ENCODE assay signal across 27 mouse cellular contexts in the genomic region with DNA sequence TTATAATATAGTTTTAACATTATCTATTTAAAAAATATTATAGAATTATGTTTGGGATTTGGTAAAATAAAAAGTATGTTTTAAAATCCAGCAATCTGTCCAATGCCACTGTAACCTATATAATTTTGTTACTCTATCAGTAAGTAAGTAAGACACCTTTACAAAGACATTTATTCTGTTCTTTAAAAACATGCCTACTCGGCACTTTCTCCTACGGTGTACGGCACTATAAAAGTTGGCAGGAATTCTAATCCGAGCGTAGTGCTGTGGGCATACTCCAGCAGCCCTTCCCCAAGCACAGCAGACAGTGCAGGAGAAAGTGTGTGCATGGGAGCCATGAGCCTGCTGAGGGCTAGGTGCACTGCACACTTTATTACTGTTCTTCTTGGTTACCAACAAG.
"Had no signal": no experiment of that assay in that cellular context is flagged by ENCODE, and none has a peak within 500 bp of the region (broad histone marks: within the 10 kb centered on the region; RNA-seq: fewer than 3 reads in every experiment).

No protein-coding gene starts in this region.

- H3K9me3 ChIP-seq: heart, embryonic 13.5 days; heart, embryonic 15.5 days; hindbrain, embryonic 10.5 days; hindbrain, embryonic 12.5 days; intestine, embryonic 15.5 days; limb, embryonic 10.5 days; limb, embryonic 12.5 days; liver, embryonic 13.5 days; liver, embryonic 15.5 days had no signal

- H3K4me3 ChIP-seq: heart, adult 2 months; heart, embryonic 13.5 days; heart, embryonic 15.5 days; hindbrain, embryonic 10.5 days; hindbrain, embryonic 12.5 days; intestine, embryonic 15.5 days; layer of hippocampus, adult 2 months; left cerebral cortex, adult 2 months; limb, embryonic 10.5 days; limb, embryonic 12.5 days; liver, embryonic 13.5 days; liver, embryonic 15.5 days had no signal

- H3K27me3 ChIP-seq: heart, embryonic 13.5 days; heart, embryonic 15.5 days; hindbrain, embryonic 12.5 days; intestine, embryonic 15.5 days; limb, embryonic 12.5 days; liver, embryonic 13.5 days; liver, embryonic 15.5 days had no signal

- DNase-seq: gastrocnemius, postnatal 25 days; heart, adult 2 months; heart, postnatal 14 days; heart, postnatal 4 days; kidney, adult 18-20 months; kidney, adult 8-10 months; kidney, postnatal 10 days; kidney, postnatal 25 days; kidney, postnatal 4 days; liver; liver, embryonic 13.5 days had no signal

- H3K9ac ChIP-seq: heart, embryonic 13.5 days; heart, embryonic 15.5 days; hindbrain, embryonic 12.5 days; hindbrain, embryonic 14.5 days; intestine, embryonic 15.5 days; limb, embryonic 12.5 days; liver, embryonic 13.5 days; liver, embryonic 15.5 days had no signal

- ATAC-seq: hindbrain, embryonic 16.5 days; inflammation-experienced regulatory T-cells, adult 6 months; intestine, embryonic 15.5 days; intestine, postnatal 0 days had no signal

- H3K27ac ChIP-seq: heart, adult 2 months; heart, embryonic 13.5 days; heart, embryonic 15.5 days; hindbrain, embryonic 10.5 days; hindbrain, embryonic 12.5 days; hindbrain, embryonic 14.5 days; intestine, embryonic 15.5 days; layer of hippocampus, adult 2 months; left cerebral cortex, adult 2 months; limb, embryonic 10.5 days; limb, embryonic 12.5 days; liver, embryonic 13.5 days; liver, embryonic 15.5 days had no signal

- H3K4me2 ChIP-seq: heart, embryonic 11.5 days; heart, embryonic 13.5 days; heart, embryonic 15.5 days; hindbrain, embryonic 12.5 days; hindbrain, embryonic 14.5 days; intestine, embryonic 15.5 days; limb, embryonic 12.5 days; liver, embryonic 11.5 days; liver, embryonic 13.5 days; liver, embryonic 15.5 days had no signal

- H3K4me1 ChIP-seq: intestine, embryonic 15.5 days; limb, embryonic 10.5 days; liver, embryonic 13.5 days; liver, embryonic 15.5 days had no signal
